Mouse (Mus musculus) forebrain, postnatal 0 days (tissue): Measurements from ENCODE around the gene Slc22a1. TPM values are rescaled to one million over a fixed set of nuclear protein-coding genes. Genes with fewer than 3 reads are reported as not detected.

ENCODE experiments used
- ATAC-seq: fragments of 200-750 bp; cut with Nextera tagmentation; 2 replicates; pipeline ENCODE4 v1.8.0; 2017; ENCODE audit warnings: mild to moderate bottlenecking, moderate library complexity
- DNase-seq: peaks from one replicate; pipeline ENCODE4 v3.0.0-alpha.2; 2015
- H3K27ac ChIP-seq: fragments of 300-500 bp; sonication (generic); 2 replicates; pipeline ENCODE4 v1.5.1; 2014; ENCODE audit warnings: low read depth, mild to moderate bottlenecking, antibody characterized with exemption, low read length, moderate library complexity, mixed read lengths
- H3K27me3 ChIP-seq: fragments of 300-500 bp; sonication (generic); 2 replicates; pipeline ENCODE4 v1.6.1; 2014; ENCODE audit warnings: mild to moderate bottlenecking, low read length, mixed read lengths; ENCODE audit not compliant: insufficient read depth
- H3K36me3 ChIP-seq: fragments of 300-500 bp; sonication (generic); 2 replicates; pipeline ENCODE4 v1.6.1; 2014; ENCODE audit warnings: mild to moderate bottlenecking, moderate library complexity; ENCODE audit not compliant: insufficient read depth
- H3K4me1 ChIP-seq: fragments of 300-500 bp; sonication (generic); 2 replicates; pipeline ENCODE4 v1.6.1; 2014; ENCODE audit warnings: antibody characterized with exemption; ENCODE audit not compliant: insufficient read depth
- H3K4me2 ChIP-seq: fragments of 300-500 bp; sonication (generic); 2 replicates; pipeline ENCODE4 v1.6.1; 2014; ENCODE audit warnings: low read depth, mild to moderate bottlenecking, moderate library complexity
- H3K4me3 ChIP-seq: fragments of 300-500 bp; sonication (generic); 2 replicates; pipeline ENCODE4 v1.5.1; 2014; ENCODE audit warnings: low read depth, low read length, mixed read lengths
- H3K9ac ChIP-seq: fragments of 300-500 bp; sonication (generic); 2 replicates; pipeline ENCODE4 v1.6.1; 2014; ENCODE audit warnings: mild to moderate bottlenecking
- H3K9me3 ChIP-seq: fragments of 300-500 bp; sonication (generic); 2 replicates; pipeline ENCODE4 v1.6.1; 2016; ENCODE audit warnings: low read length
- CTCF ChIP-seq: sonication (generic); IDR thresholded peaks from 2 replicates; pipeline ENCODE4 v1.5.1; 2016; ENCODE audit warnings: antibody characterized with exemption, control low read depth, low read depth
- WGBS: fragments of 180-500 bp; shearing (Covaris S2); extraction: QIAGEN DNeasy Blood & Tissue Kit; methylation state at CpG from one replicate; pipeline ENCODE4 v1.1.7; 2014; 5-methylcytosine and 5-hydroxymethylcytosine counted together
- polyA plus RNA-seq: library from polyadenylated mRNA; unstranded; fragments of >200 nt; fragmentation: Nextera tagmentation; extraction: Ambion mirVana; gene quantifications from 2 replicates; pipeline ENCODE4 v1.2.1, GENCODE M21; 2015
- total RNA-seq: library from RNA; depleted of rRNA; stranded (reverse); fragments of >200 nt; gene quantifications from 2 replicates; pipeline ENCODE4 v1.2.3, GENCODE M21; 2014; rRNA removed

Slc22a1 gene
- total and polyA plus RNA-seq, 2 experiments from 2014 or later, result not detected

GRCm38 (mm10) chr17:12614511-12615385 lies 60.9 kb downstream of the Slc22a1 start:
- no peak for DNase-seq
- no peaks in the 10 kb centered on the region for H3K36me3 ChIP-seq
- no peaks in the 10 kb centered on the region for H3K4me1 ChIP-seq
- no peak overlapping the region for H3K4me3 ChIP-seq
- no peak overlapping the region for H3K4me2 ChIP-seq
- 91% methylated on average over 15 of the region's 15 CpGs for WGBS
- no peak for ATAC-seq
- no peaks in the 10 kb centered on the region for H3K27me3 ChIP-seq
- TF ChIP-seq CTCF, result no peak
- no peak overlapping the region for H3K9ac ChIP-seq
- no peaks in the 10 kb centered on the region for H3K9me3 ChIP-seq
- no peak overlapping the region for H3K27ac ChIP-seq

GRCm38 (mm10) chr17:12607202-12607601 lies 68.4 kb downstream of the Slc22a1 start:
- H3K27me3 ChIP-seq, result no peaks in the 10 kb centered on the region

GRCm38 (mm10) chr17:12606634-12607033 lies 69.0 kb downstream of the Slc22a1 start:
- Histone ChIP-seq H3K27ac (no peak overlapping the region), H3K9me3 (no peaks in the 10 kb centered on the region), H3K36me3 (no peaks in the 10 kb centered on the region), H3K27me3 (no peaks in the 10 kb centered on the region), H3K9ac (no peak overlapping the region), H3K4me1 (no peaks in the 10 kb centered on the region), H3K4me2 (no peak overlapping the region), H3K4me3 (no peak overlapping the region)
- no peak for DNase-seq
- 79% methylated on average over 1 of the region's 1 CpGs for WGBS
- no peak for TF ChIP-seq CTCF
- no peak for ATAC-seq

More at GRCm38 (mm10) chr17:12607202-12607601, 68.4 kb downstream of the Slc22a1 start:
- Histone ChIP-seq H3K36me3 (no peaks in the 10 kb centered on the region), H3K4me3 (no peak overlapping the region), H3K9ac (no peak overlapping the region), H3K4me2 (no peak overlapping the region), H3K9me3 (no peaks in the 10 kb centered on the region), H3K4me1 (no peaks in the 10 kb centered on the region), H3K27ac (no peak overlapping the region)
- TF ChIP-seq CTCF, result no peak
- DNase-seq (no peak), ATAC-seq (no peak)

Other genes with a start within 250 kb of the Slc22a1 start
- 1.5 and 2.5 TPM in 2 replicates for gene Slc22a3, start 168.1 kb downstream of the Slc22a1 start, total RNA-seq
- gene Slc22a3, start 168.1 kb downstream of the Slc22a1 start, polyA plus RNA-seq, result 1.3 and 2.1 TPM in 2 replicates
- gene Slc22a2, start 91.7 kb downstream of the Slc22a1 start, total RNA-seq, result 0.92 and 2.8 TPM in 2 replicates
- 1.7 TPM in 2 replicates for gene Slc22a2, start 91.7 kb downstream of the Slc22a1 start, polyA plus RNA-seq
- 27.2 and 36.0 TPM in 2 replicates for gene Igf2r, start 93.8 kb upstream of the Slc22a1 start, total RNA-seq
- 3.0 and 4.6 TPM in 2 replicates for gene Igf2r, start 93.8 kb upstream of the Slc22a1 start, polyA plus RNA-seq
- gene Mas1, start 192.3 kb upstream of the Slc22a1 start, total RNA-seq, result 1.5 and 2.2 TPM in 2 replicates
- 1.4 and 2.4 TPM in 2 replicates for gene Mas1, start 192.3 kb upstream of the Slc22a1 start, polyA plus RNA-seq
- not detected in 2 replicates for gene Mrgprh, start 200.2 kb upstream of the Slc22a1 start, total RNA-seq
- gene Mrgprh, start 200.2 kb upstream of the Slc22a1 start, polyA plus RNA-seq, result not detected in 2 replicates
- gene Pnldc1, start 234.4 kb upstream of the Slc22a1 start, total RNA-seq, result 0.38 and 0.90 TPM in 2 replicates
- 1.0 and 1.2 TPM in 2 replicates for gene Pnldc1, start 234.4 kb upstream of the Slc22a1 start, polyA plus RNA-seq
- gene Tcp1, start 239.9 kb upstream of the Slc22a1 start, total RNA-seq, result 409 and 432 TPM in 2 replicates
- gene Tcp1, start 239.9 kb upstream of the Slc22a1 start, polyA plus RNA-seq, result 375 and 418 TPM in 2 replicates
- gene Mrpl18, start 240.5 kb upstream of the Slc22a1 start, total RNA-seq, result 45.7 and 56.9 TPM in 2 replicates
- 86.5 and 104 TPM in 2 replicates for gene Mrpl18, start 240.5 kb upstream of the Slc22a1 start, polyA plus RNA-seq